Mouse (Mus musculus): Measurements from ENCODE around the gene Adgre4. TPM values are rescaled to one million over a fixed set of nuclear protein-coding genes. Genes with fewer than 3 reads are reported as not detected.
"Not testable (repeated sequence)": the region's sequence is repeated elsewhere in the genome, so short reads cannot be mapped to it uniquely, and the experiment has no call there.

Adgre4 gene
- polyA plus RNA-seq, 1 experiment from 2014 or later, result 0.09 TPM

DNA sequence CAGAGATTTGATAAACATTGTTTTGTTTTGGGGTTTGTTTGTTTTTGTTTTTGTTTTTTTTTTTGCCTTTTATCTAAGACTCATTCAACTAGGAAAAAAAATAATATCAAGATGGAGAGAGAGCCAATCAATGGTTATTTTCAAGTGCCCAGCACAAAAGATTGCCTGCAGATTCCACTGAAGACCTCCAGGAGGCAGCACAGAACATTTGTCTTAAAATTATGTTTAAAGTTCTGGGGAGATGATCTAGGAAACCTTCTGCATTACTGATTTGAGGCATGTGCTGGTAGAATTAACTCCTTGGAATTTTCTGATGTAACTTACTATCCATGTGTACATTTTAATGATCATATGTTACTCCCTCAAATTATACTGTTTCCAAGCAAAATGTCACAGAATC lies 63.9 kb downstream of the Adgre4 start:
- Histone ChIP-seq H3K27me3 (ENCODE audit: control insufficient read depth, insufficient read depth, low read depth, low read length) (no peaks in the 10 kb centered on the region), H3K4me3 (ENCODE audit: low read depth, low read length) (no peak overlapping the region), H3K9me3 (replicated peaks; ENCODE audit: control insufficient read depth, low read length, poor library complexity, severe bottlenecking) (no peaks in the 10 kb centered on the region), H3K9ac (ENCODE audit: low read depth, low read length) (no peak overlapping the region), H3K4me2 (ENCODE audit: low read length) (no peak overlapping the region), H3K36me3 (ENCODE audit: control insufficient read depth, insufficient read depth, low read length) (no peaks in the 10 kb centered on the region), H3K4me1 (ENCODE audit: control insufficient read depth, insufficient read depth, low read length) (no peaks in the 10 kb centered on the region), H3K27ac (ENCODE audit: low read length) (no peak overlapping the region)
- no peak for ATAC-seq

DNA sequence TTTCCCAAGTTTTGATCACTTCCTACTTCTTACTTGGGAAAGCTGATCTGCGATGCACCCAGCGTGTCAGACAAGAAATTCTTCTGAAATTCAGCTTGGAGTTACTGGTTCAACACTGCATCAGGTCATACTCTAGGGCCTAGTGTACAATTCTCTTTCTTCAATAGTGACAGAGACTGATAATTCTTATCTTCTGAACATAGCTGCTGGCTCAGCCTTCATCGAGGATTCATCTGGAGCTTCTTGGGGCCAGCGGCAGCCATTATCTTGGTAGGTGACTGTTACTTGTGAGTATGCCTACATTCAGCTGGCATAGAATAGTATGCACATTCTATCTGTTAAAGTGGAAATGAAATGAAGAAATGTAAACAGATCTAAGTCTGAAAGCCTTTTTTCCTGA lies 67.1 kb downstream of the Adgre4 start:
- Histone ChIP-seq H3K27ac (ENCODE audit: low read length) (no peak overlapping the region), H3K27me3 (ENCODE audit: control insufficient read depth, insufficient read depth, low read depth, low read length) (no peaks in the 10 kb centered on the region), H3K36me3 (ENCODE audit: control insufficient read depth, insufficient read depth, low read length) (no peaks in the 10 kb centered on the region), H3K4me2 (ENCODE audit: low read length) (no peak overlapping the region), H3K9ac (ENCODE audit: low read depth, low read length) (no peak overlapping the region), H3K9me3 (replicated peaks; ENCODE audit: control insufficient read depth, low read length, poor library complexity, severe bottlenecking) (no peaks in the 10 kb centered on the region), H3K4me1 (ENCODE audit: control insufficient read depth, insufficient read depth, low read length) (no peaks in the 10 kb centered on the region), H3K4me3 (ENCODE audit: low read depth, low read length) (no peak overlapping the region)
- no peak for ATAC-seq
- WGBS, result 91% methylated on average over 4 of the region's 4 CpGs

DNA sequence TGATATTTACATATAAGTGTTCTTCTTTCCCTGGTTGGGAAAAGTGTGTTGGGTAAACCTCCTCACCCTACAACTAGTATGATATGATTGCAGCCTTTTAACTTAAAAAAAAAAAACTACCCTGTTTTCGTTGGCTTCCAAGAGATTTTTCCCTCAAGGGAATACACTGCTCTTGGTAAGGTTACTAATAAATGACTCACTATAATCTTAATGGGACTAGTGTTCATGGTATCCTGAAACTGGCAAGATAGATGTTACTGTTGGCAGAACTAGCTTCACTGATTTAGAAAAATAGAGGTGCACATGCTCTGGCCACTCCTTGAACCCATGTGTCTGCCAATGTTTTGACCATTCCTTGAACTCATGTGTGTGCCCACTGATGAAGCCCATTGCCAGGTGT lies 71.8 kb downstream of the Adgre4 start:
- ATAC-seq, result no peak

DNA sequence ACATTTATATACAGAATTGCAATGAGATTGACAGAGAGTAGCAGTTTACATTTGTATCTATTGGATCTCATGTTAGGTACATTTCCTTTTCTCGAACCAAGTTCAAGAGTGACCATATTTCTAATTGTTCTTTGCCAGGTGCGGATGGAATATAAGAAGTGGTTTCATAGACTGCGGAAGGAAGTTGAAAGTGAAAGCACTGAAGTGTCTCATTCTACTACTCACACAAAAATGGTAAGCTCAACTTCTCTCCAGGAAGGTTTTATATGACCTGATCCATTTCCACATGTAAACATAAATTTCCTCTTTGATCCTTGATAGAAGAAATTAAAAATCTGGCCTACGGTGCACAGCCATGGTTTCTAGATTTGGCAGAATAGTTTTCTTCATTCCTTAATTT lies 93.3 kb downstream of the Adgre4 start:
- no peak overlapping the region for H3K4me3 ChIP-seq (ENCODE audit: low read depth, low read length)

More for the DNA sequence above, 71.8 kb downstream of the Adgre4 start:
- H3K4me3 ChIP-seq (ENCODE audit: low read depth, low read length), result no peak overlapping the region
- no peaks in the 10 kb centered on the region for H3K4me1 ChIP-seq (ENCODE audit: control insufficient read depth, insufficient read depth, low read length)
- 74% methylated on average over 1 of the region's 1 CpGs for WGBS
- H3K9me3 ChIP-seq (replicated peaks; ENCODE audit: control insufficient read depth, low read length, poor library complexity, severe bottlenecking), result no peaks in the 10 kb centered on the region
- H3K27ac ChIP-seq (ENCODE audit: low read length), result no peak overlapping the region
- no peak overlapping the region for H3K4me2 ChIP-seq (ENCODE audit: low read length)
- no peaks in the 10 kb centered on the region for H3K27me3 ChIP-seq (ENCODE audit: control insufficient read depth, insufficient read depth, low read depth, low read length)
- no peaks in the 10 kb centered on the region for H3K36me3 ChIP-seq (ENCODE audit: control insufficient read depth, insufficient read depth, low read length)
- H3K9ac ChIP-seq (ENCODE audit: low read depth, low read length), result no peak overlapping the region

DNA sequence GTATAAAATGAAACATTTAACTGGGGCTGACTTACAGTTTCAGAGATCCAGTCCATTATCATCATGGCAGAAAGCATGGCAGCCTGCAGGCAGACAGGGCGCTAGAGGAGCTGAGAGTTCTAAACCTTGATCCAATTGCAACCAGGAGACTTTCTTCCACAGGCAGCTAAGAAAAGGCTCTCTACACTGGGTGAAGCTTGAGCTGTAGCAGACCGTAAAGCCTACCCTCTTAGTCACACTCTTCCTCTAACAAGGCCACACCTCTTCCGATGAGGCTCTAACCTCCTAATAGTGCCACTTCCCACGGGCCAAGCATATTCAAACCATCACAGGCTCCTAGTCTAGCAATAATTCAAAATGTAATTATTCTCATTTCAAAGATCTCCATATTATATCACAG lies 127.4 kb downstream of the Adgre4 start:
- 95% methylated on average over 4 of the region's 4 CpGs for WGBS
- Histone ChIP-seq H3K27me3 (ENCODE audit: control insufficient read depth, insufficient read depth, low read depth, low read length) (no peaks in the 10 kb centered on the region), H3K4me2 (ENCODE audit: low read length) (no peak overlapping the region), H3K9ac (ENCODE audit: low read depth, low read length) (no peak overlapping the region), H3K9me3 (replicated peaks; ENCODE audit: control insufficient read depth, low read length, poor library complexity, severe bottlenecking) (0 out of 2 replicates have a peak, but pooled peaks cover 2% of the 10 kb centered on the region), H3K36me3 (ENCODE audit: control insufficient read depth, insufficient read depth, low read length) (no peaks in the 10 kb centered on the region), H3K4me3 (ENCODE audit: low read depth, low read length) (no peak overlapping the region), H3K27ac (ENCODE audit: low read length) (no peak overlapping the region), H3K4me1 (ENCODE audit: control insufficient read depth, insufficient read depth, low read length) (peaks cover 17% of the 10 kb centered on the region)
- no peak for ATAC-seq

More for the DNA sequence above, 93.3 kb downstream of the Adgre4 start:
- Histone ChIP-seq H3K4me2 (ENCODE audit: low read length) (no peak overlapping the region), H3K27me3 (ENCODE audit: control insufficient read depth, insufficient read depth, low read depth, low read length) (no peaks in the 10 kb centered on the region), H3K36me3 (ENCODE audit: control insufficient read depth, insufficient read depth, low read length) (no peaks in the 10 kb centered on the region), H3K9ac (ENCODE audit: low read depth, low read length) (no peak overlapping the region), H3K9me3 (replicated peaks; ENCODE audit: control insufficient read depth, low read length, poor library complexity, severe bottlenecking) (0 out of 2 replicates have a peak, but pooled peaks cover 3% of the 10 kb centered on the region), H3K4me1 (ENCODE audit: control insufficient read depth, insufficient read depth, low read length) (no peaks in the 10 kb centered on the region), H3K27ac (ENCODE audit: low read length) (no peak overlapping the region)
- no peak for ATAC-seq
- WGBS, result 92% methylated on average over 4 of the region's 4 CpGs

DNA sequence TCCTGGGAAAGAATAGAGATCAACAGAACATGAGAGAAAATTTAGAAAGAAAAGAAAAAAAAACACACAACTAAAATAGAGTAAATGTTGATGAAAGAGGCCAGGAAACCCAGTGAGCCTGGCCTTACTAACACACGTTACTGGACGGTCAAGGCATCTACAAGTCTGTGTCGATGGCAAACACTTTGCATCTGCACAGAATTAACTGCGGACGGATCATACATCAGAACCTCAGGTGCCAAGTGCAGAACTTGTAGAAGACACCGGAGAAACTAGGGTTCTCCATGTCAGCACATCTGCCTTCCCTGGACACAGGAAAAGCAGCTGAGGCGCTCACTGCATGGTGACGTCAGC lies 128.5 kb downstream of the Adgre4 start:
- 0% methylated on average over 6 of the region's 8 CpGs for WGBS
- Histone ChIP-seq H3K4me3 (ENCODE audit: low read depth, low read length) (peak overlapping the region; percentile 49), H3K4me1 (ENCODE audit: control insufficient read depth, insufficient read depth, low read length) (peaks cover 17% of the 10 kb centered on the region), H3K9ac (ENCODE audit: low read depth, low read length) (peak overlapping the region; percentile 60), H3K27ac (ENCODE audit: low read length) (peak overlapping the region; percentile 55), H3K4me2 (ENCODE audit: low read length) (peak overlapping the region; percentile 72)
- H3K36me3 ChIP-seq (ENCODE audit: control insufficient read depth, insufficient read depth, low read length); H3K9me3 ChIP-seq (replicated peaks; ENCODE audit: control insufficient read depth, low read length, poor library complexity, severe bottlenecking); H3K27me3 ChIP-seq (ENCODE audit: control insufficient read depth, insufficient read depth, low read depth, low read length); ATAC-seq: not testable (repeated sequence)

DNA sequence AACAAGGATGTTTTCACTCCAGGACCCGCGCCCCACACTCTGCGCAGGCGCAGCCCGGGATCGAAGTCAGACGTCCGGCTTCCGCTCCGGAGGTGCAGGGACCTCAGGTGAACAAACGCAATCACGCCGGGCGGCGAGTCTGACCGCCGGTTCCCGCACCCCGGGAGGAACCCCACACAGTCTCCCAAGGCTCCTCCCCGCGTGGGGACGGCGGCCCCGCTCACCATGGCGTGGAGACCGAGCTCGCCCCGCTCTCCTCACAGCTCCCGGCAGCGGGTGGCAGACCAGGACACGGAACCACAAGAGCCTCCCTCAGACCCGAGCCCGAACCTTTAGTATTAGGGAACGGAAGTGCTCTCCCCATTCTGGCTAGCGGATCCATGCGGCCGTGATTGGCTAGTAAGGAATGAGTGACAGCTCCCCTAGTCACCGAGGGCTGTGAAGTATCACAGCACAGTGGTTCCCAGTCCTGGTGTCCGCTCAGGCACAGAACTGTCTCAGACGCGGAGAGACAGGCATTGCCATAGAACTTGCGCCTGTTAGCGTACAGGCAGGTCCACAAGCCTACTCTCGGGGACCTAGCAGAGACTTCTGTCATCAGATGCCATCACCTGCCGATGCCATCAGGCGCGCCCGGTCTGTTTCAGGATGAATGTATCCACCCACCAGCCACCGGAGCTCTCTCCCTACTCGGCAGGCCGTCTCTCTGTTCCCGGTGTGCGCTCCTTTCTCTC lies 129.0 kb downstream of the Adgre4 start, which contains the start of gene Zfp119a:
Gene Zfp119a, minus strand, starts transcription at position 295 of the 734 bp plus-strand sequence.
- H3K36me3 ChIP-seq (ENCODE audit: control insufficient read depth, insufficient read depth, low read length); H3K9me3 ChIP-seq (replicated peaks; ENCODE audit: control insufficient read depth, low read length, poor library complexity, severe bottlenecking); H3K27me3 ChIP-seq (ENCODE audit: control insufficient read depth, insufficient read depth, low read depth, low read length): not testable (repeated sequence)
- peak; percentile 100 for ATAC-seq
- Histone ChIP-seq H3K4me1 (ENCODE audit: control insufficient read depth, insufficient read depth, low read length) (peaks cover 17% of the 10 kb centered on the region), H3K27ac (ENCODE audit: low read length) (peak within 1 kb of the TSS; percentile 79), H3K4me2 (ENCODE audit: low read length) (peak within 1 kb of the TSS; percentile 72), H3K9ac (ENCODE audit: low read depth, low read length) (peak within 1 kb of the TSS; percentile 63), H3K4me3 (ENCODE audit: low read depth, low read length) (peak within 1 kb of the TSS; percentile 49)
- WGBS, result 0% methylated on average over 31 of the region's 53 CpGs

DNA sequence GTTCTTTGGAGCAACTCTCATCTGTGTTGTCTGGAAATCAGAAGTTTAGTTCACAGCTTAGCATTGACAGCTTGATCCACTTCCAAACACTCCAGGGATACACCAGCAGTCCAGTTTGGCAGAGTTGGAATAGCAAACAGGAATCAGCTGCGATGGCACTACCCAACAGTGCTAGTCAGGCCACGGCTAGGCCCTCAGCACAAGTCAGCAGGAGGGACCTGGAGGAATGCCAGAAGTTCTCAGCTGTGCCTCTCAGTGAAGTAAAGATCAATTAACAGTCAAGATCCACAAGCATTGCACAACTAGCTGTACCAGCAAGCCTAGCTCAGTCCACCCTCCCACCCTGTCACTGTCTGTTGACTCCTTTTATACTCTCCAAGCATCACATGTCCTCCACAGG lies 133.8 kb downstream of the Adgre4 start:
- Histone ChIP-seq H3K9me3 (replicated peaks; ENCODE audit: control insufficient read depth, low read length, poor library complexity, severe bottlenecking) (no peaks in the 10 kb centered on the region), H3K4me3 (ENCODE audit: low read depth, low read length) (no peak overlapping the region), H3K4me1 (ENCODE audit: control insufficient read depth, insufficient read depth, low read length) (0 out of 2 replicates have a peak, but pooled peaks cover 4% of the 10 kb centered on the region), H3K36me3 (ENCODE audit: control insufficient read depth, insufficient read depth, low read length) (no peaks in the 10 kb centered on the region), H3K4me2 (ENCODE audit: low read length) (no peak overlapping the region), H3K27ac (ENCODE audit: low read length) (no peak overlapping the region), H3K9ac (ENCODE audit: low read depth, low read length) (no peak overlapping the region), H3K27me3 (ENCODE audit: control insufficient read depth, insufficient read depth, low read depth, low read length) (peaks cover 7% of the 10 kb centered on the region; the same call in 1 of the 2 replicates)
- WGBS, result 49% methylated on average over 2 of the region's 2 CpGs
- ATAC-seq, result no peak

DNA sequence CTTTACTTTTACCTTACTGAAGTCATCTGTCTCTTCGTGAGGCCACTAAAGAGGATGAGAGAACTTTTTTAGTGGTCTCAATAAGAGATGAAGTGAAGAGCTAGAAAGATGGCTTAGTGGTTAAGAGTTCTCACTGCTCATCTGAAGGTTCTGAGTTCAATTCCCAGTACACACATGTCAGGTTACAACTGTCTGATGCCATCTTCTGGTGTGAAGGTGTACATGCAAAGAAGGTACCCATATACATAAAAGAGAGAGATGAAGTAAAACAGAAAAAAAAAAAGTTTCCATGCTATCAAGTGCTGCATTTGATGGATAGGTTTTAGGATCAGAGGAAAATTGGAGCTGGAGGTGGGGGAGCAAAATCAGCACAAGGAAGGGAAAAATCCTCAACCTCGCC lies 135.1 kb downstream of the Adgre4 start:
- Histone ChIP-seq H3K36me3 (ENCODE audit: control insufficient read depth, insufficient read depth, low read length) (no peaks in the 10 kb centered on the region), H3K4me3 (ENCODE audit: low read depth, low read length) (no peak overlapping the region), H3K9ac (ENCODE audit: low read depth, low read length) (no peak overlapping the region), H3K4me2 (ENCODE audit: low read length) (no peak overlapping the region), H3K27me3 (ENCODE audit: control insufficient read depth, insufficient read depth, low read depth, low read length) (peaks cover 7% of the 10 kb centered on the region; the same call in 1 of the 2 replicates), H3K27ac (ENCODE audit: low read length) (no peak overlapping the region), H3K9me3 (replicated peaks; ENCODE audit: control insufficient read depth, low read length, poor library complexity, severe bottlenecking) (no peaks in the 10 kb centered on the region), H3K4me1 (ENCODE audit: control insufficient read depth, insufficient read depth, low read length) (no peaks in the 10 kb centered on the region)
- 64% methylated on average over 2 of the region's 2 CpGs for WGBS
- ATAC-seq, result no peak
